In the genomic region with DNA sequence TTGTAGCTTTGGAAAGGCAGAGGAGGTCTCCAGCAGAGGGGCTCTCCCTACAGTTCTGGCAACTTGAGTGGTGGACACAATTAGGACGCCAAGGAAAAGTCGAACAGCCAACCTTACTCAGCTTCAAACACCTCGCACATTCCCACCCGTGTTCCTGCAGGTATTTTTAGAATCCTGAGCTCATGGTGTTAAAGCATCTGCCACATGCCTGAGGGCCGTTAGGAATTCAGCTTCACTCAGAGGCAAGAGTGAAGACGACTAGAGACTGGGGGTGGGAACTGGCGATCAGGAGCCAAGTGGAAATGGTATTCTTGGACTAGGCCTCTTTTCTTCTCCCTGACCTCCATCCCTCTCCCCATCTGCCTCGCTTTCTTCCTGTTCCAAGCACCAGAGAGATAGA, we compare ENCODE assay signal across 15 mouse cellular contexts. TPM values are rescaled to one million over a fixed set of nuclear protein-coding genes. Genes with fewer than 3 reads are reported as not detected.
A peak's percentile ranks its signal among the peaks of the same experiment; 100 is the strongest.
DNase-seq lines count a peak whose midpoint lies in the region; ATAC-seq and TF ChIP-seq lines count a peak whose summit lies in the region.
"Had no signal": no experiment of that assay in that cellular context is flagged by ENCODE, and none has a peak within 500 bp of the region (broad histone marks: within the 10 kb centered on the region; RNA-seq: fewer than 3 reads in every experiment).

No protein-coding gene starts in this region.

- no peak for DNase-seq in heart, adult 2 months
- DNase-seq in right cerebral cortex, adult 18-20 months: peak; percentile 70
- no peak for DNase-seq in right cerebral cortex, postnatal 14 days
- DNase-seq in right cerebral cortex, postnatal 36 days (ENCODE audit: low spot score in 2 of 2): peak; percentile 48 to 68
- no peak for DNase-seq in hindbrain, embryonic 11.5 days (ENCODE audit: low spot score)
- DNase-seq in thymus, postnatal 25 days: no peak
- DNase-seq: embryo, embryonic 11 days; kidney, adult 18-20 months; kidney, postnatal 4 days had no signal

- 41% methylated on average over 8 of the region's 8 CpGs for WGBS in heart, embryonic 12.5 days
- 44% methylated on average over 8 of the region's 8 CpGs for WGBS in heart, adult 2 months
- WGBS in hindbrain, embryonic 11.5 days: 72% methylated on average over 8 of the region's 8 CpGs

- H3K4me1 ChIP-seq in heart, embryonic 12.5 days (replicated peaks): 0 out of 2 replicates have a peak, but pooled peaks cover 4% of the 10 kb centered on the region
- no peaks in the 10 kb centered on the region for H3K4me1 ChIP-seq in heart, adult 2 months (ENCODE audit: control insufficient read depth, insufficient read depth, low read length)
- H3K4me1 ChIP-seq in hindbrain, embryonic 11.5 days (replicated peaks; ENCODE audit: control insufficient read depth, insufficient read depth, low read length): no peaks in the 10 kb centered on the region

- H3K27me3 ChIP-seq in heart, embryonic 12.5 days (replicated peaks): no peaks in the 10 kb centered on the region
- no peaks in the 10 kb centered on the region for H3K27me3 ChIP-seq in heart, adult 2 months (ENCODE audit: control insufficient read depth, insufficient read depth, low read length)
- no peaks in the 10 kb centered on the region for H3K27me3 ChIP-seq in hindbrain, embryonic 11.5 days (ENCODE audit: control insufficient read depth, insufficient read depth, low read length)
- H3K27me3 ChIP-seq: neural tube, embryonic 15.5 days had no signal

- TF ChIP-seq CTCF in heart, adult 2 months (IDR thresholded peaks at IDR 0.05): no peak

- TF ChIP-seq POLR2A in heart, adult 2 months (IDR thresholded peaks at IDR 0.05; ENCODE audit: insufficient read depth, low read depth, low read length): no peak

- H3K9me3 ChIP-seq in heart, embryonic 12.5 days (replicated peaks): no peaks in the 10 kb centered on the region
- H3K9me3 ChIP-seq in hindbrain, embryonic 11.5 days (ENCODE audit: control insufficient read depth, low read length): no peaks in the 10 kb centered on the region
- H3K9me3 ChIP-seq: neural tube, embryonic 15.5 days had no signal

- no peak overlapping the region for H3K9ac ChIP-seq in heart, embryonic 12.5 days
- no peak overlapping the region for H3K9ac ChIP-seq in heart, adult 2 months (ENCODE audit: low read depth, low read length)
- H3K9ac ChIP-seq in hindbrain, embryonic 11.5 days (ENCODE audit: low read depth, low read length): no peak overlapping the region
- H3K9ac ChIP-seq: hindbrain, embryonic 14.5 days; neural tube, embryonic 15.5 days had no signal

- H3K36me3 ChIP-seq in heart, embryonic 12.5 days: no peaks in the 10 kb centered on the region
- H3K36me3 ChIP-seq in heart, adult 2 months (ENCODE audit: control insufficient read depth, insufficient read depth, low read length): no peaks in the 10 kb centered on the region
- H3K36me3 ChIP-seq in hindbrain, embryonic 11.5 days (ENCODE audit: control insufficient read depth, insufficient read depth, low read length): no peaks in the 10 kb centered on the region
- H3K36me3 ChIP-seq: neural tube, embryonic 15.5 days had no signal

- no peak overlapping the region for H3K4me3 ChIP-seq in heart, embryonic 12.5 days
- no peak overlapping the region for H3K4me3 ChIP-seq in heart, adult 2 months
- no peak overlapping the region for H3K4me3 ChIP-seq in hindbrain, embryonic 11.5 days (ENCODE audit: low read depth, low read length)
- H3K4me3 ChIP-seq: neural tube, embryonic 15.5 days had no signal

- ATAC-seq in heart, embryonic 12.5 days (ENCODE audit: insufficient number of reproducible peaks, low FRiP score): no peak
- ATAC-seq in frontal cortex, adult (ENCODE audit: low TSS enrichment): peak; percentile 84
- ATAC-seq in hindbrain, embryonic 11.5 days (ENCODE audit: low FRiP score): no peak
- ATAC-seq: CD4-positive, CD25-positive, alpha-beta regulatory T cell, adult 4 months had no signal

- intact Hi-C loops in heart, adult 2 months (cut with DNase I): no loop called here

- TF ChIP-seq EP300 in heart, adult 2 months (IDR thresholded peaks at IDR 0.05; ENCODE audit: insufficient read depth, low read depth, low read length): no peak

- H3K27ac ChIP-seq in heart, embryonic 12.5 days (ENCODE audit: poor library complexity, severe bottlenecking): peak overlapping the region; percentile 43; the same call in 1 of the 2 replicates
- H3K27ac ChIP-seq in heart, adult 2 months: no peak overlapping the region
- no peak overlapping the region for H3K27ac ChIP-seq in hindbrain, embryonic 11.5 days (ENCODE audit: low read depth, low read length)
- H3K27ac ChIP-seq: hindbrain, embryonic 14.5 days; neural tube, embryonic 15.5 days had no signal

- no peaks in the 10 kb centered on the region for H3K79me2 ChIP-seq in heart, adult 2 months (replicated peaks; ENCODE audit: control insufficient read depth, insufficient read depth, low read length)

- H3K4me2 ChIP-seq in heart, embryonic 12.5 days: peak overlapping the region; percentile 16; the same call in 1 of the 2 replicates
- no peak overlapping the region for H3K4me2 ChIP-seq in hindbrain, embryonic 11.5 days (replicated peaks; ENCODE audit: low read depth, low read length)
- H3K4me2 ChIP-seq: hindbrain, embryonic 14.5 days; neural tube, embryonic 15.5 days had no signal

RNA-seq across cellular contexts. Expression of a gene that starts 6.8 kb away (rescaled TPM):
- polyA plus RNA-seq in heart, embryonic 12.5 days (2016; fragmentation: Nextera tagmentation; extraction: Ambion mirVana): 5.7 and 6.5 TPM in 2 replicates
- under 1 TPM in 1 of 2 experiments, not detected in 1; 0.29 TPM for total RNA-seq in heart, adult 2 months (2021)
- 1.2 and 1.7 TPM in 2 replicates for polyA plus RNA-seq in heart, adult 2 months (2012; rRNA removed)
- 31.6 and 32.9 TPM in 2 replicates for polyA plus RNA-seq in hindbrain, embryonic 11.5 days (2014; fragmentation: Nextera tagmentation; extraction: Ambion mirVana)
- total RNA-seq: gastrocnemius, adult 8-10 months had no signal

RNA-seq across cellular contexts. Expression of a gene that starts 12.5 kb away (rescaled TPM):
- 111 TPM in 2 replicates for polyA plus RNA-seq in heart, embryonic 12.5 days (2016; fragmentation: Nextera tagmentation; extraction: Ambion mirVana)
- total RNA-seq in heart, adult 2 months (2021): 100 to 1,000 TPM in 1 of 2 experiments, 10 to 100 TPM in 1; 92.8 to 108 TPM
- polyA plus RNA-seq in heart, adult 2 months (2012; rRNA removed): 33.2 and 76.9 TPM in 2 replicates
- polyA plus RNA-seq in hindbrain, embryonic 11.5 days (2014; fragmentation: Nextera tagmentation; extraction: Ambion mirVana): 63.6 and 78.5 TPM in 2 replicates

Comparison
In these comparisons a context has a peak if more than half of its experiments do, and no peak if none do; other contexts are left out.
1. DNase-seq: peak in right cerebral cortex, adult 18-20 months (single experiment) and right cerebral cortex, postnatal 36 days (2 of 2); none in heart, adult 2 months (0 of 2), right cerebral cortex, postnatal 14 days (single experiment), hindbrain, embryonic 11.5 days (single experiment) and thymus, postnatal 25 days (single experiment).